Mouse (Mus musculus) testis, adult 2 months (tissue): Measurements from ENCODE around the gene Pde9a.

Experiments used
- CTCF ChIP-seq: fragments of 200-500 bp; IDR thresholded peaks from 2 replicates; pipeline ENCODE4 v1.5.1; 2012; ENCODE audit warnings: low read depth, mild to moderate bottlenecking, inconsistent platforms, low read length, moderate library complexity; ENCODE audit not compliant: control insufficient read depth, insufficient read depth, insufficient replicate concordance
- POLR2A ChIP-seq: fragments of 200-500 bp; IDR thresholded peaks from 2 replicates; pipeline ENCODE4 v1.6.1; 2012; ENCODE audit warnings: low read depth, mild to moderate bottlenecking, inconsistent platforms, low read length, moderate library complexity; ENCODE audit not compliant: control insufficient read depth

- TF ChIP-seq POLR2A (no peak), CTCF (peak; percentile 81)
Observed at GRCm38 (mm10) chr17:31492416-31492815, 106.4 kb downstream of the Pde9a start.
